Mouse (Mus musculus) erythroblast, embryonic 14.5 days (primary cell): ENCODE results near the gene Il17rd.

Source experiments
- GATA1 ChIP-seq: IDR thresholded peaks from 2 replicates; pipeline ENCODE4 v1.6.1; 2012; ENCODE audit warnings: low read length, inconsistent platforms, mixed read lengths
- TAL1 ChIP-seq: IDR thresholded peaks from 3 replicates; pipeline ENCODE4 v1.6.1; 2012; ENCODE audit warnings: low read length, inconsistent platforms, mixed read lengths

GRCm38 (mm10) chr14:27050560-27051510 lies 12.1 kb downstream of the Il17rd start:
- TF ChIP-seq TAL1 = no peak
- TF ChIP-seq GATA1 = no peak
